Mouse (Mus musculus) liver (tissue): ENCODE measurements around the gene Mafb.

Experiments
- DNase-seq: peaks from one replicate; pipeline ENCODE4 v3.0.0-alpha.2; 2020; ENCODE audit warnings: mixed read lengths

Mafb gene

GRCm38 (mm10) chr2:160363201-160363600, 3.7 kb downstream of the Mafb start:
- DNase-seq: no peak

DNA sequence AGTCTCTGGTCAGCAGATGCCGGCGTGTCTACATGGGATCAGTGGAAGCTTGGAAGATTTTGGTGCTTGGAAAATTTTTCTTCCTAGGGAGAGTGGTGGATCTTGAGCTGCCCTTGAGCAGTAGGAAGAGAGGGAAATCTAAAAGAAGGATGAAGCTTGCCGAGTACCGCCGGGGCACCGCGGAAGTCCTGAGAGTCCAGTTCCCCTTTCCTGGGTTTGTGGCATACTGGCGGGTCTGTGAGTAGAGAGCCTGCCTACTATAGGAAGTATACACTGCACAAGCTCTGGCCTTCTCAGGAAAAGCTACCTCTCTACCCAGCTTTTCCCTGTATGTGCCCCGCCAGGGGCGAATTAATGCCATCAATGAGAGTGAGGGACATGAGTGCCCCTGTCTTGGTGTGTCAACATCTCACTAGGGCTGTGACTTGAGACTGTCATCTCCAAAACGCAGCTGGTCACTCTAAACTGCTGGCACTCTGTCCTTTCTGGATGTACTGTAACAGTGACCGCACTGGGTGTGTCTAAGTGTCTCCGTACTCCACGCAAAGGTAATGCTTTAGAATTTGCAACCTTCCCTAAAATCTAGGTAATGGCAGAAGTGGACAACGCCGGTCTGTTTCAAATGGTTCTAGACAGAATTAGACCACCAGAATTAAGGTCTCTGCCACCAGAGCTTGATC, 5.3 kb downstream of the Mafb start:
- peak; percentile 9 for DNase-seq

DNA sequence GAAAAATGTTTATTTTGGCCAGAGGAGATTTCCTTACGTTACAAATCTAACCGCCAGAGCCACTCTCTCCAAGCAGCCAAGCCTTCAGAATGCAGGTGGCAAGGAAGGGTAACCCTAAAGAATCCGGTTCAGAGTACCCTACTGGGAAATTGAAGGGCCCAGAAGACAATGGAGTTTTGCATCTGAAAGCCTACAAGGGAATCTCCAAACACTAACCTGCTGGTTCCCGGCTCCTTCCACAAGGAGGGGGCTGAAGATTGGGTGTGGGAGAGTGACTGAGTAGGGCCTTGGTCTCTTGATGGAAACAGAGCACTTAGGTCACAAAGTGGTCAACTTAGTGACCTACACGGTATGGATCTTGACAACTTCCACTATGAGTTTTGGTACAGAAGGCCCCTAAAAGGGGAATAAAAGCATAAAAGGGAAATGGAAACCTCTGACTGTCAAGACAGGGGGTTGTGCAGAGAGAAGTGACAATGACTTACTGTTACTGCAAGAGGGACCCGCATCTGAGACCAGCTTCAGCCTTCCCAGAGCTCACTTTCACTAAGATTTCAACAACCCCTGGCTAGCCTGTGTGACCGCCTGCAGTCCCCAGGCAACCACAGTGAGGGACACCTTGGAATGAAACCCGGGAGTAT, 6.5 kb downstream of the Mafb start:
- DNase-seq: no peak

GRCm38 (mm10) chr2:160358896-160359295, 8.0 kb downstream of the Mafb start:
- DNase-seq: no peak

- no peak for DNase-seq
These were observed 9.4 kb downstream of the Mafb start for GRCm38 (mm10) chr2:160357442-160357841.

- no peak for DNase-seq
These were observed 10.7 kb downstream of the Mafb start for GRCm38 (mm10) chr2:160356132-160356531.

- no peak for DNase-seq
These were observed 12.5 kb downstream of the Mafb start for GRCm38 (mm10) chr2:160354319-160354718.

DNA sequence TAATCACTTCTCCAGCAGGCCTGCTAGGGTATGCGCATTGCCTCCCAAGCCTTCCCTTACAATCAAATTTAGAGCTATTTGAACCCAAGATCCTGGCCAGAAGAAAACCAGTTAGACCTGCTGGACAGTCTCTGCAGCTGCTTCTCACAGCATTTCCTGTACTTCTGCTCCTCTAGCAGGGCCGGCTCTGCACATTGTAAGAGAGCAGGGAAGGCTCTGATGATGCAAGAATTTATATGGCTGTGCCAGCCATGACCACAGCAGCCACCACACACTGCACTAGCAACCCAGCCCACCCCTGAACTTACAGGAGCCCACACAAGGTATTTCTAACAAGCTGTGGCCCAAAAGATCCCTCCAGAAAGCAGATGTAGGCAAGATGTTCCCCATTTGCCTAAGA, 13.3 kb downstream of the Mafb start:
- DNase-seq: no peak

- DNase-seq: no peak
These were observed 15.8 kb downstream of the Mafb start for GRCm38 (mm10) chr2:160351038-160351574.

DNA sequence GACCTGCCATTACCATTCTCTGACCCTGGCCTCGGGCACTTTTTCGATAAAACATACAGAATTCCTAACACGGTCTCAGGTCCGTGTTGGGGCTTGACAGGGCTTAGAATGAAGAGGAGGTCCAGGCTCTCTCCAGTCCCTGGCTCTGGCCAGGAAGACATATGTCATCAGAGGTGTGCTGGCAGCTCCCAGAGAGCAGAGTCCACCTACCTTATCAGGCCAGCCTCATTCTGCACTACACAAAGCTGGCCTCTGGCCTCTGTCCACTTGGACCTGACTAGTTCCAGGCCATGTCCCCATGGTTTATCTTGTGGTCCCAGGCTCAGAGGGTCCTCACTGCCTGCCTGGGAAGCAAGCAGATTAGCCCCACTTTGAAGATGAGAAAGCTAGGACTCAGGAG, 17.3 kb downstream of the Mafb start:
- DNase-seq: peak; percentile 44

GRCm38 (mm10) chr2:160348796-160349195, 18.1 kb downstream of the Mafb start:
- DNase-seq: peak; percentile 15

- peak; percentile 58 for DNase-seq
These were observed 18.7 kb downstream of the Mafb start for GRCm38 (mm10) chr2:160348072-160348604.

GRCm38 (mm10) chr2:160345644-160346043, 21.2 kb downstream of the Mafb start:
- no peak for DNase-seq

- DNase-seq: no peak
These were observed 26.7 kb downstream of the Mafb start for GRCm38 (mm10) chr2:160340121-160340520.

DNA sequence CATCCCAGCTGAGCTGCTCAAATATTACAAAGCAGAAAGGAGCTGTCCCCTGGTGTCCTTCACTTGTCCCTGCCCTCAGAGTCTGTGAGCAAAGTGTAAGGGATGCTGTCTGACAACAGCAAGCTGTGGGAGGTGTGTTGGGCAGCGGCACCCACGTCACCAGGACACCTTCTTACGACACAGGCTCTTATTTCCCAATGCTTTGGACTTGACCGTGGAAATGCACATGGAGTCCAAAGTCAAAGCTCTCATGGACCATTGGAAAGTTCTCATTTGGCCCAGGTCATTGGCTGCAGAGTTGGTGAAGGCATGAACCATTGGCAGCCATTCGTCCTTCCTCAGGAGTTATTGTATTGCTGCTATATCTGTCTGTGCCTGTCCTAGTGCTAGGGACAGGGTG, 27.3 kb downstream of the Mafb start:
- no peak for DNase-seq

DNA sequence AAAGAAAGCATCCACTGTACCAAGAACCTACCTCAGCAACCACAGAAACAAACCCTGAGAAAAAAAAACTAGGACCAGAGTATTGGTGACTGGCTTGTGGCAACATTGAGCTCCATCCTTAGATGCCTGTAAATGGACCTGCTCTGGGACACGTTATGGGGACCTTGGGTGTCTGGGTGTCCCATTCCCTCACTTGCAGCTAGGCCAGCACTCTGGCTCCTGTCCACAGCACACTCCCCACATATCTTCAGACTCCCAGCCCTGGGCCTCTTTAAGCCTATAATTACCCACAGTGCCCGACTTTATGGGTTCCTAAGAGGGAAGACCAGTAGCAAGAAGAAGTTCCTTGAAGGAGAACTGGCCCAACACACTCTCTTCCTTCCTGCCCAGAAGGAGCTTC, 30.8 kb downstream of the Mafb start:
- DNase-seq: no peak

GRCm38 (mm10) chr2:160335043-160335442, 31.8 kb downstream of the Mafb start:
- no peak for DNase-seq

- DNase-seq: no peak
These were observed 32.7 kb downstream of the Mafb start, which contains the start of gene Gm826 for GRCm38 (mm10) chr2:160334111-160334661. Gm826 (minus strand) TSS chr2:160334162.

DNA sequence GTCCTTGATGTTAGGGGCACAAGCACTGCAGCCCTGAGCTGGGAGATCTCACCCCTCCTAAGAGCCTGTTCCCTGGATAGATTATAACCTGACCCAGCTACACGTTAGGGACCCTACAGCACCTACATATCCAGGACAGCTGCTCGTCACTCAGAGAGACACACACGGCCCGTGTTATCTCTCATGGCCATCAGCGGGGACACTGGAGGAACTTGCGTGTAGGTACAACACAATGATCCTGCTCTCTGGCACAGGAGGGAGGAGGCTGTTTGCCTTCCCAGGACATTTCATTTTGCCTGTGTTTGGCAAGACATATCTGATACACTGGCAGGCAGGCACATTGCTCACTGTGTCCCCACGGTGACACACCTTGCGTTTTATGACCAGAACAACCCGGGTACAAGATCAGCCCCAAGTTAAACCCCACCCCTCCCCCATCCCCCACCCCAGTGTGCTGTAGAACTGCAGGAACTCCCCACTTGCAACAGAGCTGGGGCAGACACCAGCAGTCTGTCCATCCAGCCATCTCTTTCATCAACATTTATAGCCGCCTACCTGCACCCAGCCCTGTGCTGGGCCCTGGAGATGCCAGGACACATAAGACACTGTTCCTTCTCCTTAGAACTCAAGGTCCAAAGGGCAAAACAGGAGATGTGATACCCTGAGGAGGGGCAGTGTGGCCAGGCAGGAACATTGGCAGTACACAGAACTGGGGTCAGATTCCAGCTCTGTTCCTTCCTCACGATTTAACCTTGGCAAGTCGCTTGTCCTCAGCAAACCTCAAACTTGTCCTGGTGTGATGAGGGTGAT, 34.1 kb downstream of the Mafb start:
- DNase-seq: no peak

GRCm38 (mm10) chr2:160328886-160329285, 38.0 kb downstream of the Mafb start:
- DNase-seq: peak; percentile 19

- DNase-seq: no peak
These were observed 39.1 kb downstream of the Mafb start for GRCm38 (mm10) chr2:160327716-160328115.

GRCm38 (mm10) chr2:160327167-160327566, 39.7 kb downstream of the Mafb start:
- DNase-seq: peak; percentile 29

DNA sequence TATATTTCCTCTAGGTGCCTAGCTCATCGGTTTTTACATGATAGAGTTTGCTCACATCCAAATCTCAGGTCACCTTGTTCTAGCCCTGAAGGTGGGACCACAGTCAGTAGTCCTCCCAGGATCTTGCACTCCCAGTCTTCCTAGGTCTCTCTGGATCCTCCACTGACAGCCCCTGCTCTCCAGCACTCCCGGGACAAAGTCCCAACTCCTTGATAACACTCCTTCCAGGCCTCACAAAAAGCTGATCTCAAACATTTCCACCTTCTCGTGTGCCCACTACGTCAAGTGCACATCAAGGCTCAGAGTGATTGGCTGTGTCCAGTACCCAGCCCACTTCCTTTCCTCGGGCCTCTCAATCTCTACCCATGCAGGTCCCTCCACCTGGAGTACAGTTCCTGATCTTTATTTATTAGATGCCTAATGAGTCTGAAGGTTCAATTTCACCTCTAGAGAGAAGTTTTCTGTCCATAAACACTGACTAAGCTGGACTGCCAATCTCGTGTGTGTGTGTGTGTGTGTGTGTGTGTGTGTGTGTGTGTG, 41.7 kb downstream of the Mafb start:
- DNase-seq: no peak
